Mouse (Mus musculus) kidney, postnatal 0 days (tissue): ENCODE results near the gene Tmem80. TPM values are rescaled to one million over a fixed set of nuclear protein-coding genes. Genes with fewer than 3 reads are reported as not detected.

Experiments used
- ATAC-seq: fragments of 200-750 bp; cut with Nextera tagmentation; replicated peaks from 2 replicates; pipeline ENCODE4 v1.8.0; 2017; ENCODE audit warnings: low read depth, moderate number of reproducible peaks, moderate TSS enrichment, moderate library complexity; ENCODE audit not compliant: low FRiP score
- DNase-seq: peaks from one replicate; pipeline ENCODE4 v3.0.0-alpha.2; 2016; ENCODE audit warnings: low spot score
- H3K27ac ChIP-seq: fragments of 300-500 bp; sonication (generic); 2 replicates; pipeline ENCODE4 v1.5.1; 2014; ENCODE audit warnings: mild to moderate bottlenecking
- H3K27me3 ChIP-seq: fragments of 300-500 bp; sonication (generic); 2 replicates; pipeline ENCODE4 v1.6.1; 2014; ENCODE audit warnings: low read length, mixed read lengths; ENCODE audit not compliant: insufficient read depth
- H3K36me3 ChIP-seq: fragments of 300-500 bp; sonication (generic); 2 replicates; pipeline ENCODE4 v1.6.1; 2014; ENCODE audit warnings: low read length, mixed read lengths; ENCODE audit not compliant: insufficient read depth
- H3K4me1 ChIP-seq: fragments of 300-500 bp; sonication (generic); replicated peaks from 2 replicates; pipeline ENCODE4 v1.6.1; 2014; ENCODE audit warnings: antibody characterized with exemption, low read length, mixed read lengths; ENCODE audit not compliant: insufficient read depth
- H3K4me2 ChIP-seq: fragments of 300-500 bp; sonication (generic); 2 replicates; pipeline ENCODE4 v1.6.1; 2014; ENCODE audit warnings: mild to moderate bottlenecking, low read length, moderate library complexity, mixed read lengths
- H3K4me3 ChIP-seq: fragments of 300-500 bp; sonication (generic); replicated peaks from 2 replicates; pipeline ENCODE4 v1.5.1; 2014; ENCODE audit warnings: low read depth, low read length
- H3K9ac ChIP-seq: fragments of 300-500 bp; sonication (generic); 2 replicates; pipeline ENCODE4 v1.6.1; 2014; ENCODE audit warnings: low read depth, low read length
- H3K9me3 ChIP-seq: fragments of 300-500 bp; sonication (generic); replicated peaks from 2 replicates; pipeline ENCODE4 v1.6.1; 2016; ENCODE audit warnings: low read length, inconsistent platforms, mixed read lengths
- CTCF ChIP-seq: IDR thresholded peaks from 2 replicates; pipeline ENCODE4 v1.5.1; 2016; ENCODE audit warnings: antibody characterized with exemption, low read depth, mild to moderate bottlenecking, moderate library complexity
- WGBS: fragments of 180-500 bp; shearing (Covaris S2); extraction: QIAGEN DNeasy Blood & Tissue Kit; methylation state at CpG from one replicate; pipeline ENCODE4 v1.1.7; 2014; 5-methylcytosine and 5-hydroxymethylcytosine counted together
- polyA plus RNA-seq: library from polyadenylated mRNA; unstranded; fragments of >200 nt; fragmentation: Nextera tagmentation; extraction: Ambion mirVana; gene quantifications from 2 replicates; pipeline ENCODE4 v1.2.1, GENCODE M21; 2015

Gene Tmem80
- polyA plus RNA-seq, 1 experiment from 2014 or later, result 45.3 TPM

DNA sequence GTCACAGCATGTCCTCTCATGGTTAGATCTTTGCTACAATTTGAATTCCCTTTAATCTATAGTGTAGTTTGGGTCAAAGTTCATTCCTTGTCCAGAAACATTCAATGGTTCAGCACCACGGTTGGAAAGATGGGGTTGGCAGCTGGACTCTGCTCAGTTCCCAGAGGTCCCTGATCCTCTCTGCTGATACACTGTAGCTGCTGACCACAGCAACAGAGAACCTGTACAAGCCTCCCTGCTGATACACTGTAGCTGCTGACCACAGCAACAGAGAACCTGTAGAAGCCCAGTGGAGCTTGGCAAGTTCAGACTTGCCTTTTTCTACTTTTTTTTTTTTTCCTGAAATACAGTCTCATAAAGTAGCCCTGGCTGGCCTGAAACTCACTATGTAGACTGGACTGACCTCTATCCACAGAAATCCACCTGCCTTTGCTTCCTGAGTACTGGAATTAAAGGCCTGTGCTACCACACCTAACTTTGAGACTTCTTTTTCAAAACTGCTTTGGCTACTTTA is 9.9 kb upstream of the Tmem80 start:
- Histone ChIP-seq H3K27ac (no peak overlapping the region), H3K27me3 (no peaks in the 10 kb centered on the region), H3K9me3 (no peaks in the 10 kb centered on the region), H3K4me3 (no peak overlapping the region), H3K36me3 (peaks cover 59% of the 10 kb centered on the region), H3K4me2 (no peak overlapping the region), H3K4me1 (no peaks in the 10 kb centered on the region), H3K9ac (no peak overlapping the region)
- 74% methylated on average over 1 of the region's 1 CpGs for WGBS
- DNase-seq, result no peak
- ATAC-seq, result peak; percentile 61; the same call in 1 of the 2 replicates
- no peak for TF ChIP-seq CTCF

GRCm38 (mm10) chr7:141319446-141319845 is 8.1 kb upstream of the Tmem80 start:
- Histone ChIP-seq H3K36me3 (peaks cover 59% of the 10 kb centered on the region), H3K9me3 (no peaks in the 10 kb centered on the region), H3K4me2 (no peak overlapping the region), H3K4me3 (no peak overlapping the region), H3K27me3 (no peaks in the 10 kb centered on the region), H3K9ac (no peak overlapping the region), H3K4me1 (no peaks in the 10 kb centered on the region), H3K27ac (no peak overlapping the region)
- no peak for TF ChIP-seq CTCF
- DNase-seq (no peak), ATAC-seq (no peak)
- 58% methylated on average over 2 of the region's 2 CpGs for WGBS

GRCm38 (mm10) chr7:141324686-141325085 is 2.9 kb upstream of the Tmem80 start:
- no peak overlapping the region for H3K9ac ChIP-seq
- no peaks in the 10 kb centered on the region for H3K9me3 ChIP-seq
- TF ChIP-seq CTCF, result no peak
- DNase-seq, result no peak
- ATAC-seq, result no peak
- H3K4me3 ChIP-seq, result no peak overlapping the region
- no peak overlapping the region for H3K4me2 ChIP-seq
- WGBS, result 91% methylated on average over 1 of the region's 1 CpGs
- H3K36me3 ChIP-seq, result peaks cover 31% of the 10 kb centered on the region
- no peaks in the 10 kb centered on the region for H3K27me3 ChIP-seq
- peaks cover 20% of the 10 kb centered on the region for H3K4me1 ChIP-seq
- no peak overlapping the region for H3K27ac ChIP-seq

DNA sequence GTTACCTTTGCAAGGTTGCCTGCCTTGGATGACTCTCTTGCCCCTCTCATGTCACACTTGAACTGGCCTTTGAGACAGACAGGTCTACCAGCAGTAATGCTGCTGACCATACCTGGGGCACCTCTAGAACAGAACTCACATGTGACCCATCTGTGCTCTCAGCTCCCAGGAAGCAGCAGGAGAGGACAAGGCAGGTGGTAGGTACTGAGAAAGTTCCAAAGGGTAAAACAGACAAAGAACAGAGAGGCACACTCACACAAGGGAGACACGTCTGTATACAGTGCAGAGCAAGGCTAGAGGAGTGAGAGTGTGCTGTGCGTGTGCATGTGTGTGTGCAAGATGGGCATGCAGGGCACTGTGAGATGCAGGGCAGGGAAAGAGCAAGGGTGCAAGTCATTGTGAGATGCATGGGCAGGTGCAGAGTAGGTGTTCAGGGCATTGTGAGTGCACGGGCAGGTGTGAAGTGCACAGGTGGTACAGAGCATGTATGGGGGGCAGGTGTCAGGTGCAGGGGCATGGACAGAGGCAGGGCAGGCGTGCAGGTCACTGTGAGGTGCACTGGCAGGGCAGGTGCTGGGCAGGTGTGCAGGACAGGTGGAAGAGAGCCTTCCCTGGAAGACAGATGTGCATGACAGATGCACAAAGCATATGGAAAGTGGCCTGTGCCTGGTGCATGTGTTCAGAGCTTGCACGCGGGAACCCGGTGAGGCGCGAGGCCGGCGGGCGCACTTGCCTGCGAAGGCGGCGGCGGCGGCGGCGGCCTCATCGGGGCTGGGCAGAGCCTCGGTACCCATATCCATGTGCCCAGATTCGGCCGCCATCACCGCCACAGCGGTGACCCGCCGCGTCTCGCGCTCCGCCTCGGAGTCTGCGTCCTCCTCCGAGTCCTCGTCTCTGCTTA is 743 bp upstream of the Tmem80 start:
- Histone ChIP-seq H3K27ac (peak overlapping the region; percentile 99), H3K36me3 (peaks cover 16% of the 10 kb centered on the region), H3K27me3 (no peaks in the 10 kb centered on the region), H3K4me2 (peak overlapping the region; percentile 92), H3K9me3 (no peaks in the 10 kb centered on the region), H3K4me3 (peak overlapping the region; percentile 53), H3K9ac (peak overlapping the region; percentile 90), H3K4me1 (peaks cover 20% of the 10 kb centered on the region)
- peak; percentile 31 for DNase-seq
- 3% methylated on average over 28 of the region's 35 CpGs for WGBS
- TF ChIP-seq CTCF, result no peak
- ATAC-seq, result peak; percentile 1; the same call in 1 of the 2 replicates

- H3K27me3 ChIP-seq, result no peaks in the 10 kb centered on the region
- peaks cover 20% of the 10 kb centered on the region for H3K4me1 ChIP-seq
- peak overlapping the region; percentile 90 for H3K9ac ChIP-seq
- H3K36me3 ChIP-seq, result peaks cover 3% of the 10 kb centered on the region; the same call in 1 of the 2 replicates
- no peak for DNase-seq
- no peak for TF ChIP-seq CTCF
- H3K27ac ChIP-seq, result peak overlapping the region; percentile 99
- no peaks in the 10 kb centered on the region for H3K9me3 ChIP-seq
- peak overlapping the region; percentile 53 for H3K4me3 ChIP-seq
- peak overlapping the region; percentile 67 for H3K4me2 ChIP-seq
- ATAC-seq, result peak; percentile 16
- 11% methylated on average over 24 of the region's 24 CpGs for WGBS
Observed at GRCm38 (mm10) chr7:141328373-141328990, 943 bp downstream of the Tmem80 start.

DNA sequence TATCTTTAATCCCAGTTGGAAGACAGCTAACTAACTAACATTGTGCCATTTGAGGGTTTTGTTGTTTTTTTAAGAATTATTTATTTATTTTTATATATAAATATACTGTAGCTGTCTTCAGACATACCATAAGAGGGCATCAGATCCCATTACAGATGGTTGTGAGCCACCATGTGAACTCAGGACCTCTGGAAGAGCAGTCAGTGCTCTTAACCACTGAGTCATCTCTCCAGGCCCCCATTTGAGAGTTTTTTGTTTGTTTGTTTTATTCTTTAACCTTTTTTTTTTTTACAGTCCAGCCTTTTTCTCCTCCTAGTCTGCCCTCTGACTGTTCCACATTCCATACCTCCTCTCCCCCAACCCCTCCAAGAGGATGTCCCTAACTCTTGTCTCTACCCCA is 3.2 kb downstream of the Tmem80 start:
- no peak for DNase-seq
- Histone ChIP-seq H3K9ac (no peak overlapping the region), H3K9me3 (no peaks in the 10 kb centered on the region), H3K4me2 (no peak overlapping the region), H3K27ac (peak overlapping the region; percentile 51; the same call in 1 of the 2 replicates), H3K4me1 (peaks cover 18% of the 10 kb centered on the region), H3K36me3 (peaks cover 7% of the 10 kb centered on the region), H3K27me3 (no peaks in the 10 kb centered on the region), H3K4me3 (no peak overlapping the region)
- no peak for ATAC-seq
- no peak for TF ChIP-seq CTCF
